Mouse (Mus musculus) hindbrain, embryonic 15.5 days (tissue): Measurements from ENCODE around the gene Fgfrl1. TPM values are rescaled to one million over a fixed set of nuclear protein-coding genes. Genes with fewer than 3 reads are reported as not detected.

Experiments
- ATAC-seq: fragments of 200-750 bp; cut with Nextera tagmentation; 2 replicates; pipeline ENCODE4 v1.8.0; 2017; ENCODE audit warnings: low read depth, moderate number of reproducible peaks, moderate TSS enrichment; ENCODE audit not compliant: low FRiP score
- H3K27ac ChIP-seq: fragments of 300-500 bp; sonication (generic); replicated peaks from 2 replicates; pipeline ENCODE4 v1.5.1; 2015; ENCODE audit warnings: mild to moderate bottlenecking, inconsistent platforms
- H3K27me3 ChIP-seq: fragments of 300-500 bp; sonication (generic); 2 replicates; pipeline ENCODE4 v1.6.1; 2015; ENCODE audit warnings: control low read depth, inconsistent platforms
- H3K36me3 ChIP-seq: fragments of 300-500 bp; sonication (generic); 2 replicates; pipeline ENCODE4 v1.6.1; 2015; ENCODE audit warnings: control low read depth, inconsistent platforms
- H3K4me1 ChIP-seq: fragments of 300-500 bp; sonication (generic); replicated peaks from 2 replicates; pipeline ENCODE4 v1.6.1; 2015; ENCODE audit warnings: control low read depth, inconsistent platforms
- H3K4me2 ChIP-seq: fragments of 300-500 bp; sonication (generic); 2 replicates; pipeline ENCODE4 v1.6.1; 2015; ENCODE audit warnings: moderate library complexity, mild to moderate bottlenecking, inconsistent platforms
- H3K4me3 ChIP-seq: fragments of 300-500 bp; sonication (generic); 2 replicates; pipeline ENCODE4 v1.5.1; 2015; ENCODE audit warnings: mild to moderate bottlenecking, inconsistent platforms
- H3K9ac ChIP-seq: fragments of 300-500 bp; sonication (generic); 2 replicates; pipeline ENCODE4 v1.6.1; 2015; ENCODE audit warnings: inconsistent platforms
- H3K9me3 ChIP-seq: fragments of 300-500 bp; sonication (generic); 2 replicates; pipeline ENCODE4 v1.6.1; 2016; ENCODE audit warnings: control low read depth, inconsistent platforms
- WGBS: fragments of 180-500 bp; shearing (Covaris S2); methylation state at CpG from one replicate; pipeline ENCODE4 v1.1.7; 2015; 5-methylcytosine and 5-hydroxymethylcytosine counted together
- polyA plus RNA-seq: library from polyadenylated mRNA; unstranded; fragments of >200 nt; fragmentation: Nextera tagmentation; extraction: Ambion mirVana; gene quantifications from 2 replicates; pipeline ENCODE4 v1.2.1, GENCODE M21; 2015

Fgfrl1 gene
- polyA plus RNA-seq, 1 experiment from 2014 or later: 8.1 TPM

DNA sequence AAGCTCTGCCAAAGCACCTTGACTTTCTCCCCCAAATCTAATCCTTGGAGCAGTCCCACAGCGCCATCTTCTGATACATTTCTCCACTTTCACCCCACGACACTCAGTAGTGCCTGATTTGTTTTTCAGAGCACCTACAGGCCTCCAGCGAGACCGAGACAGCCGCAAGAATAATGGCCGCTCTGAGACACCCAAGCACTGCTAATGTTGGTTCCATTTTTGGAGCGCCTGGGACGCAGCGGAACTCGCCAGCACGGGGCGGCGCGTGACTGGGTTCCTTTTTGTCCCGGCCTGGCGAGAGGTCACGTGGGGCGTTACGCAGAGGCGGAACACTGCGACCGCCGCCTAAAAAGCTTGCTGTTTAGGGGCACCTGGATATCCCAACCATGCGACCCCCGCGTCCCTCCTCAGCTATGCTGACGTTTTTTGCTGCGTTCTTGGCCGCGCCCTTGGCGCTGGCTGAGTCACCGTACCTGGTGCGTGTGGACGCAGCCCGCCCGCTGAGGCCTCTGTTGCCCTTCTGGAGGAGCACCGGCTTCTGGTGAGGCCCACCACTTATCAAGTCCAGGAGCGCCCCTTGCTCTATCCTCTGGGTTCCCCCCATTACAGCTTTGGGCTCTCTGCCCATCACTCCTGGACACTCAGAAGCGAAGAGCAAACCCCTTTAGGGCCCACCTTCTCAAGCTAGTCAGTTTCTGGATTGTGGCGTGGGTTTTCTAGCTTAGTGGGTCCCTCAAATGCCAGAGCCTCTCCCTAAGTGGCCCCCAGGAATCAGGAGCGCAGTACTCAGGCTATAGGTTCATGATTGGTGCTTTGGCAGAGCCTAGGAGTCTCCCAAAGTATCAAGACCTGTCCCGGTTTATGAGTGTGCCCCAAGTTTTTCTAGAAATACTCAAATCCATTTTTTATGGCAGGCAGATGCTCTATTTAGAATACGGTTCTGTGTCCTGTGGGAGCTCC, 22.9 kb upstream of the Fgfrl1 start, which contains the start of gene Dgkq:
Gene Dgkq, minus strand, starts transcription at position 696 of the 960 bp plus-strand sequence.
- H3K9me3 ChIP-seq: no peaks in the 10 kb centered on the region
- WGBS: 7% methylated on average over 43 of the region's 43 CpGs
- peak; percentile 87 for ATAC-seq

DNA sequence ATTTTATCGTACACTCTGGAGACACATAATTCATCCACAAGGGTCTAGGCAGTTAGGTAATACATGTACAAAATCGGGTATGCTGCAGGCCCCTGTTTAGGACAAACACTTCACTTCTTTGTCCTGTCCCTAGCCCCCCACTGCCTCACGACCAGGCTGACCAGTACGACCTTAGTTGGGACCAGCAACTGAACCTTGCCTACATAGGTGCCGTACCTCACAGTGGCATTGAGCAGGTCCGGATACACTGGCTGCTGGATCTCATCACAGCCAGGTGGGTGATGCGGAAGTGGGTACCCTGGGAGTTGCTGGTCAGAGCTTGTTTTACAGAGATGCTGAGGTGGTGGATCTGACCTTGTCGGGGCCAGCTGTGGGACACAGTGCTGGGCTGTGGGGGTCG, 22.2 kb upstream of the Fgfrl1 start:
- H3K9ac ChIP-seq: 0 out of 2 replicates have a peak overlapping the region, but pooled peaks have one; percentile 64
- ATAC-seq: no peak
- H3K4me1 ChIP-seq: peaks cover 22% of the 10 kb centered on the region
- H3K4me2 ChIP-seq: peak overlapping the region; percentile 79
- peak overlapping the region; percentile 53 for H3K4me3 ChIP-seq
- H3K36me3 ChIP-seq: peaks cover 9% of the 10 kb centered on the region; the same call in 1 of the 2 replicates
- no peaks in the 10 kb centered on the region for H3K9me3 ChIP-seq
- peak overlapping the region; percentile 87 for H3K27ac ChIP-seq
- WGBS: 77% methylated on average over 9 of the region's 9 CpGs
- no peaks in the 10 kb centered on the region for H3K27me3 ChIP-seq

More for the DNA sequence above, 22.9 kb upstream of the Fgfrl1 start, which contains the start of gene Dgkq:
- H3K4me2 ChIP-seq: peak within 1 kb of the TSS; percentile 79
- peak within 1 kb of the TSS; percentile 87 for H3K27ac ChIP-seq
- H3K27me3 ChIP-seq: no peaks in the 10 kb centered on the region
- H3K4me3 ChIP-seq: peak within 1 kb of the TSS; percentile 53
- H3K36me3 ChIP-seq: peaks cover 9% of the 10 kb centered on the region; the same call in 1 of the 2 replicates
- peak within 1 kb of the TSS; percentile 64 for H3K9ac ChIP-seq
- H3K4me1 ChIP-seq: peaks cover 22% of the 10 kb centered on the region

DNA sequence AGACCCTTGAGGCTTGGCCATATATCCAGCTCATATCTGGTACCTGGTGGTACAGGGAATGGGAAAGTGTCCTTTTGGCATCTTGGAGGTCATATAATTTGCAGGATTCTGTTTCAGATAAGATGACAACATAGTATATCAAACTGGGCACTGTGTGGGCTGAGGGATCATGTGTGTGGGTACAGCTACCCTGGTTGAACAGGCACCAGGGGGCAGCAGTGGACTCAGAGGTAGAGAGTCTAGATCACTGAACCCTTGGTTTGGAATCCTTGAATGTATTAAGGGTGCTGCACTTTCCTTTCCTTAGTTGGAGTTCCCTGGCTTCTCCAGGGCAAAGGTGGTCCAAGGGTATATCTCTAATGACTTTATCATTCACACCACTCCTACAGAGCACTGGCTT, 21.4 kb upstream of the Fgfrl1 start:
- Histone ChIP-seq H3K9ac (no peak overlapping the region), H3K4me1 (peaks cover 22% of the 10 kb centered on the region), H3K4me3 (no peak overlapping the region), H3K4me2 (no peak overlapping the region), H3K27me3 (no peaks in the 10 kb centered on the region), H3K9me3 (no peaks in the 10 kb centered on the region), H3K36me3 (peaks cover 9% of the 10 kb centered on the region; the same call in 1 of the 2 replicates), H3K27ac (no peak overlapping the region)
- no peak for ATAC-seq

DNA sequence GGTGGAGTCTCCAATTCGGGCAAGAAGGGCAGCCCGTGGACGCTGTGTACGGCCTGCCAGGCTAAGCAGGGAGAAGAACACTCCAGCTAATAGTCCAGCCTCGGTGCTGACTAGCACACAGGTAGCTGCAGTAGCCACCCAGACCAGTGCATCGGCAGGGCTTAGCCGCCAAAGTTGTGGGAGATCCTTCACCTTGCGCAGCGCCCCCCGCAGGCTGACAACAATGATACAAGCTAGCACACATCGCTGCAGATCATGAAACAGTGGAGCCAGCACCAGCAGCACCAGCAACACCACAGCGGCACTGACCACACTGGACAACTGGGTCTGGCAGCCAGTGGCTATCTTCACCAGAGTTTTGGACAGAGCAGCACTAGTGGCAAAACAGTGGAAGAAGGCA, 20.4 kb upstream of the Fgfrl1 start:
- no peak overlapping the region for H3K4me2 ChIP-seq
- no peaks in the 10 kb centered on the region for H3K27me3 ChIP-seq
- no peak overlapping the region for H3K27ac ChIP-seq
- no peak overlapping the region for H3K9ac ChIP-seq
- no peaks in the 10 kb centered on the region for H3K9me3 ChIP-seq
- H3K4me3 ChIP-seq: no peak overlapping the region
- ATAC-seq: no peak
- peaks cover 25% of the 10 kb centered on the region for H3K4me1 ChIP-seq
- peaks cover 9% of the 10 kb centered on the region; the same call in 1 of the 2 replicates for H3K36me3 ChIP-seq
- WGBS: 94% methylated on average over 12 of the region's 12 CpGs

DNA sequence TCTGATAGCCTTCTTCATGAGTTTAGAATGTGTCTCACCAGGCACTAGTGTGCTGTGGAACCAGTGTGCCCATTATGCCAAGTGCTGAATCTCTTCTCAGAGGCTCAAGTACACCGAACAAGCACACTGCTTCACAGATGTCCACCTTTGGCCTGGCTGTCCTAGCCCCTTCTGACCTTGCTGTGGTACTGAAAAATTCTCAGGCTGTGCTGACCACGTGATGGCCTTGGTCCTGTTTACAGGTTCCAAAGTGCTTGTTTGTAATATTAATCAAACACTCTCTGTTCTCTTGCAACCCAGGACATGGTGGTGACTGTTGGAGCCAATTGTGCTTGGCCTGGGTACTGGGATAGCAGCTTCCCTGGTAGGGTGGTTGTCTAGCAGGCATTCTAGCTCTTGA, 17.6 kb upstream of the Fgfrl1 start:
- Histone ChIP-seq H3K4me3 (no peak overlapping the region), H3K4me1 (peaks cover 24% of the 10 kb centered on the region), H3K27me3 (no peaks in the 10 kb centered on the region), H3K9me3 (no peaks in the 10 kb centered on the region), H3K36me3 (peaks cover 9% of the 10 kb centered on the region; the same call in 1 of the 2 replicates), H3K9ac (no peak overlapping the region), H3K27ac (no peak overlapping the region), H3K4me2 (no peak overlapping the region)
- WGBS: 88% methylated on average over 2 of the region's 2 CpGs
- ATAC-seq: no peak

DNA sequence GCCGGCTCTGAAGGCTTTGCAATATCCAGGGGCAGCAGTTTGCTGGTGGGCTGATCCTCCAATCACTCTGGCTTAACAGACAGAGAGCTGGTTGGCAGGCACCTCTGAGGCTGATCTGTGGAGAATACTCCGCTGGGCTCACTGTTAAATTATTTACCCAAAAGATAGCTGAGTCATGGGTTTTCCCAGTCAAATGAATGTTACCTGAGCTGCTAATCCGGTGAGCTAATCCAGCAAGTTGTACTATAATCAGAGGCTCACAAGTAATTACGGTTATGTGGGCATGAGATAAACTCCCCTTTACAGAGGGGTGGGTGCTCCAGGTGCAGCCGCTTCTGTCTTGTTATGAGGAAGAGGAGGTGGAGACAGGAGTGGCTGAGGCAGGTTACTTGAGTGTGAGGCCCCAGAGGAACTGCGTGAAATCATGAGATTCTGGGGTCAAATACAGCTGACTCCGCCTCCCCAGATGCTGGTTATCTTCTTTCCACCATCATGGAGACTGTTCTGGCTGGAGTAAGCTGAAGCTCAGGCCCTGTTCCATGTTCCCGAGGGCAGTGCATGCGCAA, 16.8 kb upstream of the Fgfrl1 start, which contains the start of gene Slc26a1:
Gene Slc26a1, minus strand, starts transcription at position 319 of the 566 bp plus-strand sequence.
- ATAC-seq: no peak
- H3K9me3 ChIP-seq: no peaks in the 10 kb centered on the region
- no peak within 1 kb of the TSS for H3K4me3 ChIP-seq
- peaks cover 16% of the 10 kb centered on the region for H3K4me1 ChIP-seq
- no peak within 1 kb of the TSS for H3K4me2 ChIP-seq
- peaks cover 9% of the 10 kb centered on the region; the same call in 1 of the 2 replicates for H3K36me3 ChIP-seq
- WGBS: 86% methylated on average over 9 of the region's 9 CpGs
- no peak within 1 kb of the TSS for H3K9ac ChIP-seq
- no peak within 1 kb of the TSS for H3K27ac ChIP-seq
- no peaks in the 10 kb centered on the region for H3K27me3 ChIP-seq

DNA sequence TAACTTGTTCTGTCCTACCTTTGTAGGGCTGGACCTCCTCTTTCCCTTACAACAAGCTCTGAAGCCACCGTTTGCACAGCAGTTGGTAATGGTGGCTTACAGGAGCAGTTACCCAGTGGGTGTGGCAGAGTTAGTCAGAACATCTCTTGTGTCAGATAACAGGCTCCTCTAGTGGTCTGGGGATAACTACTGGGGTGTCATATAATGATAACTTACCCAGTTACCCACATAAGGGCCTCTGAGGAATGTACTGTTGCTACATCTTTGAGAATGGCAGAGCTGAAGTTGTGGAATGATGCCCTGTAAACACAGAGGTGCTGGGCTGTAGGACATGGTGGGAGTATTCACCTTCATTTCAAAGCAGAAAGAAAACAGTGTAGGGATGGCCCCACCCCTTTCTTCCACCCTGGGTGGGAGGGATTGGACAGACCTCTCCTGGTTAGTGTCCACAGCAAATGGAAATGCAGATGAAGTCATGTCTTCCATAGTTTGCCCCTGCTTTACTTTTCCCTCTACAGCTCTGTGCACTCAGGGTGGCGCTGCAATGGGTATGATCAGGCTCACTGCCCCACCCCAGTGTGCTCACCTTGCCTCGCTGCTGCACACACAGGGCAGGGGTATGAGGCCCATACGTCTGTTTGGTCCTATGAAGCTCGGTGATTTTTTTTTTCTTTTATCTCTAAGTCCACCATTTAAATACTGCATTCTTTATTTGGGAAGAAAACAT, 15.2 kb upstream of the Fgfrl1 start:
- Histone ChIP-seq H3K9me3 (no peaks in the 10 kb centered on the region), H3K27me3 (no peaks in the 10 kb centered on the region), H3K36me3 (peaks cover 2% of the 10 kb centered on the region; the same call in 1 of the 2 replicates), H3K4me1 (peaks cover 16% of the 10 kb centered on the region), H3K4me3 (peak overlapping the region; percentile 34), H3K27ac (peak overlapping the region; percentile 87), H3K9ac (peak overlapping the region; percentile 46), H3K4me2 (peak overlapping the region; percentile 66)
- peak; percentile 75 for ATAC-seq
- WGBS: 7% methylated on average over 5 of the region's 5 CpGs

DNA sequence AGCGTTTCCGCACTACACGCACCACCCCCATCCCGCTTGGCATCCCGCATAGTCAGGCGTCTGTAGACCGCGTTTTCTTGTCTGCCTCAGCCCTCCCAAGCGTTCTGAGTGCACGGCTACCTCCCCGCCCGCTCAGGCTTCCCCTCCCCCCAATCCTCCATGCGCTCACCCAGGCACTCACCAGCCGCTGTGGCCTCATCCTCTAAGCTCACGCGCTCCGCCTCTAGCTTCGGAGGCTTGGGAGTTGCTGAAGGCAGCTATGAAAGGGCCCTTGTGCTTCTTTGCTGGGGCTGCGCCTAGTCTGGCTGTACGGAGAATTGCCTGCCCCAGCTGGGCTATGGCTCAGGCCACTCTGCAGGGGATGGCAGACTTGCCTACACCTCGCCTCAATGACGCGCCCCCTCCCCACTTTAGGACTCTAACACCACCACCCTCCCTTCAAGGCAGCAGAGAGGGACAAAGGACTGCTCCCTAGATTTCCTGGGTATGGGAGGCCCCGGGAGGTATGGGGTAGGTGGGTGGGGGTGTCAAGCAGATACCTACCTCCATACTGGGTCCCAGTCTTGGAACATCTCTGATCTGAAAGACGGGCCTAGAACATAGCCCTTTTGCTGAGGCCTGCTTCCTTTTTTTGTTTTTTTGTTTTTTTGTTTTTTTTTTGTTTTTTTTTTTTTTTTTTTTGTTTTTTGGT, 14.4 kb upstream of the Fgfrl1 start:
- WGBS: 3% methylated on average over 25 of the region's 25 CpGs

DNA sequence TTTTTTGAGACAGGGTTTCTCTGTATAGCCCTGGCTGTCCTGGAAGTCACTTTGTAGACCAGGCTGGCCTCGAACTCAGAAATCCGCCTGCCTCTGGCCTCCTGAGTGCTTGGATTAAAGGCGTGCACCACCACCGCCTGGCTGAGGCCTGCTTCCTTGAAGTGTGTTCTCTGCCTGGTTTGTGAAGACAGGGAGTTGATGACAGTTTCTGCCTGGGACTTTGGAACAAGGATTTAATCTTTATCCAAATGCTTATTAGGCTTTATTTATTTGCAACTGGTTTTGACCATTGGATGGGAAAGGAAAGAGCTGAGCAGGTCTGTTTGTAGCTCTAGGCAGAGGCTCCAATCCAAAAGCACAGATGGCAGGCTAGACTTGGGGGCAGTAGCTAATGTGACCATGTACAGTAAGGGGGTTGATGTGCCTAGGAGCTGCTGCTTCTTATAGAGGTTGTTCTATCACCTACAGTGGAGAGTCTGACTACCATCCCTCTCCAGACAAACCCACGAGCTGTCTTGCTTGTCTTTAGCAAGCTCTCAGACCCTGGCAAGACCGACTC, 13.8 kb upstream of the Fgfrl1 start:
- Histone ChIP-seq H3K9me3 (no peaks in the 10 kb centered on the region), H3K27ac (peak overlapping the region; percentile 45; the same call in 1 of the 2 replicates), H3K4me3 (no peak overlapping the region), H3K9ac (no peak overlapping the region), H3K27me3 (no peaks in the 10 kb centered on the region), H3K4me1 (peaks cover 16% of the 10 kb centered on the region), H3K36me3 (no peaks in the 10 kb centered on the region), H3K4me2 (no peak overlapping the region)
- WGBS: 89% methylated on average over 6 of the region's 6 CpGs
- ATAC-seq: no peak

More for the DNA sequence above, 14.4 kb upstream of the Fgfrl1 start:
- Histone ChIP-seq H3K4me2 (peak overlapping the region; percentile 66), H3K27me3 (no peaks in the 10 kb centered on the region), H3K27ac (peak overlapping the region; percentile 87), H3K9ac (peak overlapping the region; percentile 46), H3K9me3 (no peaks in the 10 kb centered on the region), H3K4me1 (peaks cover 16% of the 10 kb centered on the region), H3K4me3 (peak overlapping the region; percentile 34), H3K36me3 (no peaks in the 10 kb centered on the region)
- ATAC-seq: peak; percentile 93

DNA sequence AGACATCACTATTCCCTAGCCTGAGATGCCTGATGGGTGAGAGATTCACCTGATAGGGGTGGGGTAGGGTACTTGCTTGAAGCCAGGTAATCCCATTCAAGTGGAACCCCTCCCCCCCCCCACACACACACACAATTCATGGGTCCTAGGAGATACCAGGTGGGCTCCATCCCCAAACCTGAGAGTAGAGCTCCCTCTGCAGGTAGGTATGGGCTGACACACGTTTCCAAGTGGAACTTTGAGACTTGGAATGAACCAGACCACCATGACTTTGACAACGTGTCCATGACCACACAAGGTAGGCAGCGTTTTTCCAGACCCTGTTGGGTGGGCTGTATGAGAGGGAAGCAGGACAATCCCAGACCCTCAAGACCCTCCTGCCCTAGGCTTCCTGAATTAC, 12.3 kb upstream of the Fgfrl1 start:
- Histone ChIP-seq H3K4me3 (no peak overlapping the region), H3K36me3 (no peaks in the 10 kb centered on the region), H3K27ac (no peak overlapping the region), H3K9ac (no peak overlapping the region), H3K4me1 (peaks cover 16% of the 10 kb centered on the region), H3K27me3 (no peaks in the 10 kb centered on the region), H3K4me2 (no peak overlapping the region), H3K9me3 (no peaks in the 10 kb centered on the region)
- ATAC-seq: no peak
- 56% methylated on average over 3 of the region's 3 CpGs for WGBS

DNA sequence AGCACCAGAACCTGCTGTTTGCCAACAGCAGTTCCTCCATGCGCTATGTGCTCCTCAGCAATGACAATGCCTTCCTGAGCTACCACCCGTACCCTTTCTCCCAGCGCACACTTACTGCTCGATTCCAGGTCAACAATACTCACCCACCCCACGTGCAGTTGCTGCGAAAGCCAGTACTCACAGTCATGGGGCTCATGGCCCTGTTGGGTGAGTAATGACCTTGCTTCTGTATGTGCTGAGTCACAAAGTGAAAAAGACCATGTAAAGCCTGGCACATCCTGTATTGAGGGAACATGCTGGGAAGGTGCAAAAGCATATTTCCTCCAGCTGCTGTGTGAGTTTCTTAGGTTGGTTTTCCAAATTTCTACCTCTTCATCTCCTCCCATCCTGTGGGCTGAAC, 11.3 kb upstream of the Fgfrl1 start:
- H3K9ac ChIP-seq: no peak overlapping the region
- no peaks in the 10 kb centered on the region for H3K9me3 ChIP-seq
- H3K4me2 ChIP-seq: no peak overlapping the region
- 92% methylated on average over 6 of the region's 6 CpGs for WGBS
- H3K27me3 ChIP-seq: no peaks in the 10 kb centered on the region
- H3K4me3 ChIP-seq: no peak overlapping the region
- H3K36me3 ChIP-seq: no peaks in the 10 kb centered on the region
- no peak overlapping the region for H3K27ac ChIP-seq
- ATAC-seq: no peak
- H3K4me1 ChIP-seq: peaks cover 16% of the 10 kb centered on the region
